Mouse (Mus musculus) testis, adult 2 months (tissue): ENCODE measurements around the gene Bcl10.

Source experiments
- CTCF ChIP-seq: fragments of 200-500 bp; IDR thresholded peaks from 2 replicates; pipeline ENCODE4 v1.5.1; 2012; ENCODE audit warnings: low read depth, mild to moderate bottlenecking, inconsistent platforms, low read length, moderate library complexity; ENCODE audit not compliant: control insufficient read depth, insufficient read depth, insufficient replicate concordance
- POLR2A ChIP-seq: fragments of 200-500 bp; IDR thresholded peaks from 2 replicates; pipeline ENCODE4 v1.6.1; 2012; ENCODE audit warnings: low read depth, mild to moderate bottlenecking, inconsistent platforms, low read length, moderate library complexity; ENCODE audit not compliant: control insufficient read depth

DNA sequence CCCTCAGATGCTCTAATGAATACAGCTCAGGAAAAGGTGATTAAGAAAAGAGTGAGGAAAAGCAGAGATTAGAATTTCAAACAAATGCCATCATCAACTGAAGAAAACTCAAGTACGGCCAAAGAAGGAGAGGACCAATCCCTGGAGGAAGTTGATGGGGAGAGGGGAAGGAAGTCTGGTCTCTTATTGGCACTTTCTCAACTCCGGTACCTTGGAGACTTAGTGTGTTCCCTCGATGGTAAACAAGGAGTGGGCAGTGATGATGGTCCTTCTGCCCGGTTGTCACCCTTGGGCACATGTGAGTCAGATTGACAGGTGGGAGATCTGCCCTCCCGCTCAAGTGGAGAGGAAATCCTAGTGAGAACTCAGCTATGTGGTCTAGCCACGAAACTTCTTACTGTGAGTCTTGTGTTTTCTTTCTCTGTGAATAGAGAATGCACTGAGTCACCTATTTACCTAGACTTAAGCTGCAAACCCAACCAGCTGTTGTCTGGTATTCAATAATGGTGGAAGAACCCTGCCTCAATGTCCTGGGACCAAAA, 35.1 kb upstream of the Bcl10 start:
- TF ChIP-seq POLR2A (no peak), CTCF (no peak)
